Mouse (Mus musculus) adipocyte (in vitro differentiated cells): Measurements from ENCODE around the gene Traf1.

Experiments used
- DNase-seq: peaks from one replicate; pipeline ENCODE4 v3.0.0-alpha.2; 2016; ENCODE audit warnings: low spot score

Traf1 gene

GRCm38 (mm10) chr2:34941061-34941675, 20.4 kb downstream of the Traf1 start:
- DNase-seq = no peak

- no peak for DNase-seq
Measured at GRCm38 (mm10) chr2:34940246-34940645, 21.3 kb downstream of the Traf1 start.

DNA sequence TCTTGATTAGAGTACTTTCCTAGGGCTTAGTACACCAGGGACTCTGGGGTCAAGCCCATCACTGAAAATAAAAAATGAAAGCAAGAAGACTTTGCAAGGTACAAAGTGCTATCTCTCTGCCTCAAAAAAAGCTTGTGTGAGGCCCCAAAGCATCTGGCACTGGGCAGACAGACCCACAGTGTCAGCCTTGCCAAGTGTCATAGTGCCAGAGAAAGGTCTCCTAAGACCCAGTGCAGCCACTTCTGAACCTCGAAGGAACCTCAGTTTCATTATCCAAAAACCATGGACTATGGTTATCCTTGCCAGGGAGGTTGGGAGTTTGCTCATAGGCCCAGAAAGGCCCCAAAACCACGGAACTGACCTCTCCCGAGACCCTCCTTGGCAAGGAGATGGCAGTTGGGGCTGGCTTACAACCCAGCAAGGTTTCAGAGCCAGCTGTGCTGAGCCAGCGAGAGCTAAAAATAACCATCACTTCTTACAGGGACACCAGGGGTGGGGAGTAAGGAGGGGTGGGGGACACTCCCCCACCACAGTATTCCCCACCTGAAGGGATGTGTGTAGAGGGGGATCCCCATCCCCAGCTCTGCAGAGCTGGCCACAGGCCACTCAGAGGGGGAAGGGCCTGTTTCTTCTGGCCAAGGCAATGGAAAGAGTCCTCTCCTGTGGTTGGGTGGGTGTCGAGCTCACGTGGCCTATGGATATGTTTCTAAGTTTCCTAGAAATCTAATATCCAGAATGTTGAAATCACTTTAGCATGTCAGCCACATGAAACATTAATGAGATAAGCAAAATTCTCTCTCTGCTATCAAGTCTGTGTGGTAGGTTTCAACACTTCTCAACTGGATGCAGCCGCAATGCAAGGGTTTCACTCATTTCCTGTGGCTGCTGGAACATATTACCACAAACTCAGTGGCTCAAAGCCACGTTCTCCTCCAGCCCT, 23.0 kb downstream of the Traf1 start:
- peak; percentile 50 for DNase-seq

- DNase-seq = no peak
Measured at GRCm38 (mm10) chr2:34937460-34937859, 24.1 kb downstream of the Traf1 start.

GRCm38 (mm10) chr2:34927320-34927719, 34.3 kb downstream of the Traf1 start:
- no peak for DNase-seq

- DNase-seq = no peak
Measured at GRCm38 (mm10) chr2:34922729-34923128, 38.8 kb downstream of the Traf1 start.

DNA sequence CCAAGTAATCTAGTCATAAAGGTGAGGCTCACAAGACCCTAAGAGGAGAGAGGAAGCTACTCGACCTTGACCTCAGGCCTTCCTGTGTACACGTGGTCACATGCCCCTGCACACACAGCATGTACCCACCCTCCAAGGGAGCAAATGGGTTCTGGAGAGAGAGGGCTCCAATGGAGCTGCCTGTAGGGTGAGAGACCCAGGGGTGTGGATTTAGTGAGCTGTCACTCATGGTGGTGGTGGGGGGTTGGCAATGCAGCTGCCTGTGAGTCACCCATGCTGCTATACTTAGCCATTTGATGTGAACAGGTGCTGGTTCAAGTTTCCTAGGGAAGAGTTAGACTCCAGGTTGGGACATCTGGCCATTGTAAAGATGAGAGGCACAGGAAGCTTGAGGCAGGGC, 41.4 kb downstream of the Traf1 start:
- no peak for DNase-seq

- DNase-seq = no peak
Measured at GRCm38 (mm10) chr2:34915103-34915502, 46.5 kb downstream of the Traf1 start.

- DNase-seq = no peak
Measured at GRCm38 (mm10) chr2:34914823-34915082, 46.8 kb downstream of the Traf1 start.

DNA sequence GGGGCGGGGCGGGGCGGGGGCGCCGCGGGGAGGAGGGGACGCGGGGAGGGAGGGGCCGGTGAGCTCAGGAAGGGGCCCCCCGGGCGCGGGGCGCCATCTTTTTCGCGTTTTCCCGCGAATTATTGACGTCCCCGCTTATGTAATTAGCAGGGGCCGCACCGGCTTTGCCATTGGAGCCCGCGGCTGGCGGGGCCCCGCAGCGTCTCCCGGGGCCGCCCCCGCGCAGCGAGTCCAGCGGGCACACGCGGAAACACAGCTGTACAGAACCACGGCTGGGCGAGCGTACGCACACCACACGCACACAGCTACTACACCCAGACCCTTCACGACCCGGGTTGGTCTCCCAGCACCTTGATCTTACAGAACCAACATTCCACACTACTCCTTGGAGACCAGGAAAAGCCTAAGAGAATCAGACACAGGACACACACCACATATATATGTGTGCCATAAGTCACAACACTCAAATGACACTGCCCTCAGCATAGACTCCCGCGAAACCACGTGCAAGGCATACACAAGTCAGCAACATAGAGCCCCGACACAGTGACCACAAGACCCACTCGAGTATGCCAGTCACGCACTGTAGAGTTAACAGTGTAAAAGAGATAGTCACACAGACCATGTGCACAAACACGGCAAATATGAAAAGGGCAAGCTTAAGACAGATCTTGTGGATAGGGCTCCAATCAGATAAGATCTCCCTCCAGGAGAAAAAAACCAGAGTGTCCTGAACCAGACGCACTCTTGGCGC, 47.3 kb downstream of the Traf1 start:
- DNase-seq = no peak

DNA sequence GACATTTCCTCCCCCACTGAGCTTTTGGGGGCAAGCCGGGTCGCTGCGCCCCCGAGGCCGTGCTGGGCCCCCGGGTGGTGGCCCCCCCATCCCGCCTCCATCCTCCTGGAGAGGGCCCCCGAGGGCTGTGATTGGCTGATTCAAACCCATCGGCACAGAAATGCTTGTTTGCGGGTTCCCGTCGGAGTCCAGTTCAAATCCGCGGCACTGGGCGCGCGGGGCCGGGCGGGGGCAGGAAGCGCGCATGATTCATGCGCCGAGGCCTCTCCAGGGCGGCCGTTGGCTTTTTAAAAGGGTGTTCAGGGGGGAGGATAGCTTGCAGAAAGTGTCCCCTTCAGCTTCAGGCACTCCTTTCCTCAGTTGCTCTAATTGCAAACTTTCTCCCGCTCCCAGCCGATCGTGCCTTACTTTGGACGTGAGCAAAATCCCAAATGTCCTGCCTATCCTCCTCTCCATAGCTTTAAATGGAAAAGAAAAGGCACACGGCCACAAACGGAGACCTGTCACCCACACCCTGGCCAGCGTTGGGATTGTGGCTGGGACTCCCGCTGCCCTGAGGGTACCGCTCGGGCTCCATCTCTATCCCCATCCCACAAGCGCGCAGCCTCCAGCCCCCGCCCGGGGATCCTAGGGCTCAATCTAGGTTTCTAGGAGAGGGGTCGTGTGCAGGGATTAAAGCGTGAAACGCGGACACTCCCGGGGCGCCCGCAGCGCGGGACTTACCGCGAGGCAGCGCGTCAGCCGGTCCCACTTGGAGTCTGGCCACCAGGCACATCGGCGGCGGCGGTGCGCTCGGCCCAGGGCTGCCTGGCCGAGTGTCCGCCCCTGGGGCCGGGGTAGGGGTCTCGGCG, 48.1 kb downstream of the Traf1 start, which contains the start of gene Phf19:
Gene Phf19 (minus strand): TSS at position 809 of the 851 bp plus-strand sequence.
- DNase-seq = no peak

- DNase-seq = no peak
Measured at GRCm38 (mm10) chr2:34912613-34913012, 49.0 kb downstream of the Traf1 start.

DNA sequence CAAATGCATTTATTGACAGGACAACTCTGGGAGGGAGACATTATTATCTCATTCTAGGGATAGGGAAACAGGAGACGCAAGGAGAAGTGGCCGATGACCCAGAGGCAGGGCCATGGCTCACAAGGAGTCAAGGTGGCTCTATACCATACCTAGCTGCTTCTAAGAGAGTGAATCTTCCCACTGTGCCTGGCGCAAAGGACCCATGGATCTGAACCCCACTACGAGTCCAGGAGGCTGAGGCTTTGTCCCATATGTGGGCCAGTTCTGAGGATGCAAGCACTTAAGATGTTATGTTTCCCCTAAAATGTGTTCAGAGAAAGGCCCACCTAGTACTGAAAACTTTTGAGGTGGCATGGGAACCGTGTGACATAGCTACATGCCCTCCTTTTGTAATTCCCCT, 49.7 kb downstream of the Traf1 start:
- DNase-seq = no peak

DNA sequence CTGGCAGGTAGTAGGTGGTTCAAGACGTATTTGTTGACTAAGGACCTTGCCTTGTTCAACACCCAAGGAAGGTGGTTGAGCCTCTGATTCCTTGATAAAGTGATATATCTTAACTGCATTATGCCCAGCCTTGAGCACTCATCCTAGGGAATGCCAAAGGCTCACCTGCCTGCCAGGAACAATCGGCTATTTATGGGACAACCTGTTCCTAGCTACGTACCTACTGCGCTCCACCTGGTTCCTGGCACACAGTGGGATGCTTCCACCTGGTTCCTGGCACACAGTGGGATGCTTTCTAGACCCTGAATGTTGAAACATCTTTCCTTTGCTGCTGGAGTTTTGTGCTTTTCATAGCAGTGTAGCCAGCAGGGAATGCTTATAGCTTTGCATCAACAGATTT, 51.9 kb downstream of the Traf1 start:
- no peak for DNase-seq

- peak; percentile 35 for DNase-seq
Measured at GRCm38 (mm10) chr2:34906861-34907604, 54.5 kb downstream of the Traf1 start.

DNA sequence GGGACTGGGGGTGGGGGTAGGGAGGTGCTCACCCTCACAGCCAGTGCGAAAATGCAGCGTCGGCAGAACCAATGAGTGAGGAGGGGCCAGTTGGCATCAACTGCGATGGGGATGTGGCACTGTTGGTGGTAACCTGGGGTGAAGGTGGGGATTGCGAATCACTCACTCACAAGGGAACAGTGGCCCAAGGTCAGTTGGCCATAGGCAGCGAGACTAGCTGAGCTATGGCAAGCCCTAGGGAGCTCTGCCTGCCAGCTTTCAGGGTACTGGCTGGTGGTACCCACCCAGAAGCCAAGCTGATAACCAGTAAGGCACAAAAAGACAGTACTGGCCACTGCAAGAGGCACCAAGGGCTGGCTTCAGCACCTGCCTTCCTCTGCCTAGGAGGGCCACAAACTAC, 55.1 kb downstream of the Traf1 start:
- no peak for DNase-seq

DNA sequence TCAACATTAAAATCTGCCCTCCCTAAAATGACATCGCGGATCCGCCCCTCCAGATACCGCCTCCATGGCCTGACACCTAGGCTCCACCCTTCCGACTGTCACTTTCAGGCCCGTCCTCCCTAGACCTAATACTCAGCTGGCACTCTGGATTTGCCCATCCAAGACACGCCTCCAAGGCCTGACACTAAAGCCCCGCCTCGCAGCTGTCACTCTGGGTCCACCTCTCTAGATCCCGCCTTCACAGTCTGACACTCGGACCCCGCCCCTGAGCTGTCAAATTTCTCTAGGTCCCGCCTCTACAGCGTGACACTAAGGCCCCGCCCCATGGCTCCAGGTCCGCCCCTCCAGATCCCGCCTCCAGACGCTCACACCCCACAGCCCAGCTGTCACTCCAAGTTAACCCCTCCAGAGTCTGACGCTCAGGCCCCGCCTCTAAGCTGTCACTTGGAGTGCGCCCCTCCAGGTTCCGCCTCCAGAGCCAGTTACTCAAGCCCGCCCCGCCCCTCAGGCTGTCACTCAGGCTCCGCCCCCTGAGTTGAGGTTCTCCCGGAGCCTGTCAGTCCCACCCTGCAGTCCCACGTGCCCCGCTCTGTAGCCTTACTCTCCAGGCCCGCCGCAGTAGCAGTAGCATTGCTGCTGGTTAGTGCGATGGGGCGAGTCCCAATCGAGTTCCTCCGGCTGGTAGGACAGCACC, 56.6 kb downstream of the Traf1 start:
- peak; percentile 98 for DNase-seq

- DNase-seq = no peak
Measured at GRCm38 (mm10) chr2:34903652-34904405, 57.7 kb downstream of the Traf1 start.

DNA sequence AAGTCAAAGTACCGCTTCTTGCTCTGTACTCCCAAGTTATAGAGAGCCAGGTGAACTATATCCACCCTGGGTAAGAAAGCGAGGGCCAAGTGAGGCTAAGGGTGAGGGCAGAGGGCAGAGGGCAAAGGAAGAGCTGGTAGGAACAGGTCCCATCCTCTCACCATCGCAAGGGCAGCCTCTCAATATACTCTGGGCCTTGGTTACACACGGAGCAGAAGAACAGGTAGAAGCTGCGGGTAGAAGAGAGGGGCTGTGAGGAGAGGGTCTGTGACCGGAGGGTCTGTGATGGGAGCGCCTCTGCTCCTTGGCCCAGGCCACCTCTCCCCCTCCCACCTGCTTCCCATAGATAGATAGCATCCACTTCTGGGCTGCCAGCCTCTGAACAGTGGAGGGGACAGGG, 58.4 kb downstream of the Traf1 start:
- DNase-seq = no peak

- DNase-seq = peak; percentile 30
Measured at GRCm38 (mm10) chr2:34902731-34903130, 58.8 kb downstream of the Traf1 start.
